Mouse (Mus musculus): ENCODE results near the gene Cnpy2. TPM values are rescaled to one million over a fixed set of nuclear protein-coding genes. Genes with fewer than 3 reads are reported as not detected.
"Not testable (repeated sequence)": the region's sequence is repeated elsewhere in the genome, so short reads cannot be mapped to it uniquely, and the experiment has no call there.

Gene Cnpy2
- total RNA-seq (2022) = 10 to 100 TPM; 69.2 to 89.4 (median 82.4) TPM

GRCm38 (mm10) chr10:128322141-128323108 lies at the start of gene Cnpy2:
Gene Cnpy2 (plus strand): TSS chr10:128322459.
- DNase-seq (ENCODE audit: low spot score in 2 of 2) = peak; percentile 82 to 84

GRCm38 (mm10) chr10:128272819-128273439 lies 49.3 kb upstream of the Cnpy2 start:
- DNase-seq (ENCODE audit: low spot score in 2 of 2) = not testable (repeated sequence)

DNA sequence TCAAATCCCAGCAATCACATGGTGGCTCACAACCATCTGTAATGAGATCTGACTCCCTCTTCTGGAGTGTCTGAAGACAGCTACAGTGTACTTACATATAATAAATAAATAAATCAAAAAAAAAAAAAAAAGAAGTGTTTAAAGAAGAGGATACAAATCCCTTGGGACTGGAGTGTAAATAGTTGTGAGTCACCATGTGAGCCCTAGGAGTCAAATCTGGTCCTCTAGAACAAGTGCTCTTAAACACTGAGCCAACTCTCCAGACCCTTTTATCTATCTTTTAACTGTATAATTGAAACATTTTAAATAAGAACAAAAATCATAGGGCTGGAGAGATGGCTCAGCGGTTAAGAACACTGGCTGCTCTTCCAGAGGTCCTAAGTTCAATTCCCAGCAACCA lies 46.9 kb upstream of the Cnpy2 start:
- DNase-seq (ENCODE audit: low spot score in 2 of 2) = not testable (repeated sequence)

DNA sequence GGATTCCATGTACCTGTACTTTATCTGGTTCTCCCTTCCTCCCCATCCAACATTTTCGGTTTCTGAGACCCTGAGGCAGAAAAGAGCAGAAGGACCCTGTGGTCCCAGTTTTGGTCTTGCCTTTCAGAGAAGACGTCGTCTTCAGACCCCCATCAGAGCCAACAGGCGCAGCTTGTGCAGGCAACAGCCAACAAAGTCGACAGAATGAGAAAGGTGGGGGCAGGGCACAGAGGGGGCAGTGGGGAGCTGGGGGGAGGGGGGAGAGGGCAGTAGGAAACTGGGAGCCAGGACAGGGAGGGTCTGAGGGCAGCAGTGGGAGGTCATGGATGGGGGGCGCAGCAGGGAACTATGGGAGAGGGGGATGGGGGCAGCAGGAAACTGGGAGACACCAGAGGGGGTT lies 44.1 kb upstream of the Cnpy2 start:
- DNase-seq (ENCODE audit: low spot score in 2 of 2) = no peak

- DNase-seq (ENCODE audit: low spot score in 2 of 2) = no peak
Observed at GRCm38 (mm10) chr10:128280943-128281342, 41.3 kb upstream of the Cnpy2 start.

- no peak for DNase-seq (ENCODE audit: low spot score in 2 of 2)
Observed at GRCm38 (mm10) chr10:128281682-128282081, 40.6 kb upstream of the Cnpy2 start.

DNA sequence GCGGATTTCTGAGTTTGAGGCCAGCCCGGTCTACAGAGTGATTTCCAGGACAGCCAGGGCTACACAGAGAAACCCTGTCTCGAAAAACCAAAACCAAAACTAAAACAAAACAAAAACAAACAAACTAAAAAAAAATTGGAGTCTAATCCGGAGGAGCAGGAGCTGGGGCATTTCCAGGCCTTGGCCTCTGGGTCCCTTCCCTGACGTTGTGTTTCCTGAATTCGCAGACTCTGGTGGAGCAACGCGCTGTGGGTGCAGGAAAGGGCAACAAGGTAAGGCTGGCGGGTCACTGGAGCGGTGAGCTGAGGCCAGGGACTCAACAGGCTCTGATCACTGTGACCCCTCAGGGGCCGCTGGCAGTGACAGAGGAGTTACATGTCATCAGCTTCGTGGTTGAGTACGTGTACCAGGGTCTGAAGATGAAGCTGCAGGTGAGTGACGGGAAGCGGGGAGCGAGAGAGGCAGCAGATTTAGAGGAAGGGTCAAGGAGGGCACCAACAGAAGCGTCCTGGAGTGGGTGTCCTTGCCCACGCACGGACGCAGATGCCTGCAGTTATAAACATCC lies 39.3 kb upstream of the Cnpy2 start:
- DNase-seq (ENCODE audit: low spot score in 2 of 2) = no peak

DNA sequence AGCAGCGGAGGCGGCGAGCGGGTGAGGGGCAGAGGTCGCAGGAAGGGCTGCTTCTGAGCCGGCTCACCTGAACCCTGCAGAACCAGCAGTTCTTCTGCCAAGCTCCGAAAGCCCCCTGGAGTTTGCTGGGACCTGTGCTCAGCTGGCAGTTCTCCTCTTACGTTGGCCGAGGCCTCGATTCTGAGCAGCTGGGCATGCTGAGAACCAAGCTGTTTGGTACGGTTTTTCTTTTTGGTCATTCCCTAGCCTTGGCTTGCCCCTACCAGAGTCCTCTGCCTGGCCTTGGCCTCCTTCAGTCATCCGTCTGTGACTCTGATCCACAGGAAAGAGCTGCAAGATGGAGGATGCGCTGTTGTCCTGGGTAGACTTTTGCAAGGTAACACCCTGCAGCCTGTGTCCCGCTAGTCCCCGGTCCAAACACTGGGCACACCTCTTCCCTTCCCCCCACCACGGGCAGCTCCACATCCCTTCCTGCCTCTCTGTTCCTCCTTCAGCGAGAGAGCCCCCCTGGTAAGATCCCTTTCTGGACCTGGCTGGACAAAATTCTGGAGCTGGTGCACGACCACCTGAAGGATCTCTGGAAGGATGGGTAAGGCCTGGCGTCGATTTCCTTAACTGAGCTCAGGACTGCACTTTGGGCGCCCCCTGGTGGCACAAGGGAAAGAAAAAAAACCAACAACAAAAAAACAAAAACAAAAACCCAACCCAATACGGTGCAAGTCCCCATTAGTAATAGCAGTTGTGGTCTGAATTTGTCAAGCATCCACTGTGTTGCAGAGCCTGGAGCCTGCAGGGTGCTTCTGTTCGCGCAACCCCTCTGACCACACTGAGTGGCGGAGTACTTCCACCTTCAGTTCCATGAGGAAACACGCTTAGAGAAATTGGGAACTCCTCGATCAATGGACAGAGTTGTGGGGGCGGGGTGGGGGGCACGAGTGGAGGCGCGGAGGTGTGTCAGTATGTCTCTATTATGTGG lies 38.4 kb upstream of the Cnpy2 start:
- peak in 1 of 2 experiments; percentile 56 for DNase-seq (ENCODE audit: low spot score in 2 of 2)

GRCm38 (mm10) chr10:128290594-128290993 lies 31.7 kb upstream of the Cnpy2 start:
- not testable (repeated sequence) for DNase-seq (ENCODE audit: low spot score in 2 of 2)

DNA sequence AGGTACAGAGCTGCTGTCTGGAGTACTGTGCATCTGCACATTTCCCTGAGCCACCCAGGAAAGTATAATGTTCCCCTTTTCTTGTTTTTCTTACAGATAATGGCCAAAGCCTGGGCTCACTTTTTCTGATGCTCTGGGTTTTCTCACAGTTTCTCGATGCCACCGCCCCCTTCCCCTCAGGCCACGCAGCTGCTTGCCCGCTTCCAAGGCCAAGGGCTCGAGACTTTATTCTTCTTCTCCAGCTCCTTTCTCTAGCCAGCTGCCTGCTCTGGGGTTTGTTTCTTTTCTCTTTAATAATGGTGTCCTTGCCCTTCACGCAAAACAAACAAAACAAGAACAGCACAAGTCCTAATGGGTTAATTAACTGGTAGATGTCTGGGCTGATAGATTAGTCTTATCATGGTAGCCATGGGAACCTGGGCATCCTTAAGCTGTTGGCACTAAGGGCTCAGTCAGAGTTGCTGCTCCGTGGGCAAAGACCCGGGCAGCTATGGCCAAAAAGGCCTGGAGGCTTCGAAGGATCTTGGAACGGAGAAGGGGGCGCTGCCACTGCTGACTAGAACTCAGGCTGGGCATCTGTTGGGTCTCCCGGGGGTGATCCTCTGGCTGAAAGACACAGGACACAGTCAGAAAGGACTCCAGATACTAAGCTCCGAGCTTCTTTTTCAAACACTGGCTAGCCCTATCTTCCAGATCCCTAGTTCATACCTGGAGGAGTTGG lies 25.7 kb upstream of the Cnpy2 start:
- DNase-seq (ENCODE audit: low spot score in 2 of 2) = no peak

DNA sequence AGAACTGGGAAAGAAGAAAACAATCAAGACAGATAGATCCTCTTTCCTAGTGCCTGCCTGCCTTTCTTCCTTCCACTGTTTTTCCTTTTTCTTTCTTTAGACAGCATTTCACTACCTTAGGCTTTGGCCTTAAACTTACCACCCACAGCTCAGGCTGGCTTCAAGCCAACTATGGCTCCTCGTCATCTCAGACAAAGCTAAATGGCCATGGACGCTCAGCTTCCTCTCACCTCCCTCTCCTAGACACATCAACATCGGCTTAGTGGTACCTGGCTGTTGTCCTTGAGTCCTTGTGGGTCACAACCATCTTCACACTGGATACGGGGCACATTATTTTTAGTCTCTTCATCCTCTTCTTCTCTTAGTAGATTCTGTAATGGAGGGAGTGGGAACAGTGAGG lies 25.0 kb upstream of the Cnpy2 start:
- DNase-seq (ENCODE audit: low spot score in 2 of 2) = no peak

- DNase-seq (ENCODE audit: low spot score in 2 of 2) = no peak
Observed at GRCm38 (mm10) chr10:128297622-128298021, 24.6 kb upstream of the Cnpy2 start.

DNA sequence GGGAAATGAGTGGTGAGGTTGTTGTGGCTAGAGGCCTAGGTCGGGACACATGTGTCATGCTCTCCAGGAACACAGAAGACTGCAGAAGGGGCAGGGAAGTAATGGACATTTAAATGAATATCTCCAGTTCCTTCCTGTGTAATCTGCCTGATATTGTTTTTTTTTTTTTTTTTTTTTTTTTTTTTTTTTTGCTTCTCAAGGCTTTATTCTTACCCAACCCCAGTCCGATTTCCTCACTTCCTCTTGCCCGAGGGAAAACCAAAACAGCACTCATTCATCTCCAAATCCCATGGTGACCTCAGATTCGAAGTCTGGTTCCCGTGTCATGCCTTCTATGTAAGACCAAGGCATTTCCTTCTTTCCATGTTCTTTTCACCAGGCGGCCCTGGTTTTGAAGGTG lies 24.0 kb upstream of the Cnpy2 start:
- no peak for DNase-seq (ENCODE audit: low spot score in 2 of 2)

DNA sequence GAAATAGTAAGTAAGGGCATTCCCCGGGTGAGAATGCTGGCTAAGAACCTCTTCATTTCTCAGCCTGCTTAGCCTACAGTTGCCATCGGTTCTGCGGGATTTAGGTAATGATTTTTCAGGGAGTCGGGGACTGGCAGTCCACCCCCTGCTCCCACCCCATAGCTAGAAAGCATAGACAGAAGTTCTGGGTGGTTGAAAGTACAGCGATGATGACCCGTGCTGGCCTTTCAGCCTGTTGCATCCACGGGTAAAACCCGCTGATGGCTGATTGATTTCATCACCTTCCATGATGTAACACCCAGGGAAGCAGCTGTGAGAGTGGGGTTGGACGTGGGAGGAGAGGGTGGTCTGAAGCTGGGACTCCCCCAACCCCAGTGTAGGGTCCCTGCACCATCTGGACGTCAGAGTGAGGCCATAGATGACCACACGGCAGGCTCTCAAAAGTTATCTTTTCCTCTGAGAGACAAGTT lies 23.5 kb upstream of the Cnpy2 start, which contains the start of gene Il23a:
Gene Il23a, minus strand, starts transcription at position 51 of the 470 bp plus-strand sequence.
- no peak for DNase-seq (ENCODE audit: low spot score in 2 of 2)

- no peak for DNase-seq (ENCODE audit: low spot score in 2 of 2)
Observed at GRCm38 (mm10) chr10:128302357-128302756, 19.9 kb upstream of the Cnpy2 start.

- no peak for DNase-seq (ENCODE audit: low spot score in 2 of 2)
Observed at GRCm38 (mm10) chr10:128302785-128303125, 19.5 kb upstream of the Cnpy2 start.

DNA sequence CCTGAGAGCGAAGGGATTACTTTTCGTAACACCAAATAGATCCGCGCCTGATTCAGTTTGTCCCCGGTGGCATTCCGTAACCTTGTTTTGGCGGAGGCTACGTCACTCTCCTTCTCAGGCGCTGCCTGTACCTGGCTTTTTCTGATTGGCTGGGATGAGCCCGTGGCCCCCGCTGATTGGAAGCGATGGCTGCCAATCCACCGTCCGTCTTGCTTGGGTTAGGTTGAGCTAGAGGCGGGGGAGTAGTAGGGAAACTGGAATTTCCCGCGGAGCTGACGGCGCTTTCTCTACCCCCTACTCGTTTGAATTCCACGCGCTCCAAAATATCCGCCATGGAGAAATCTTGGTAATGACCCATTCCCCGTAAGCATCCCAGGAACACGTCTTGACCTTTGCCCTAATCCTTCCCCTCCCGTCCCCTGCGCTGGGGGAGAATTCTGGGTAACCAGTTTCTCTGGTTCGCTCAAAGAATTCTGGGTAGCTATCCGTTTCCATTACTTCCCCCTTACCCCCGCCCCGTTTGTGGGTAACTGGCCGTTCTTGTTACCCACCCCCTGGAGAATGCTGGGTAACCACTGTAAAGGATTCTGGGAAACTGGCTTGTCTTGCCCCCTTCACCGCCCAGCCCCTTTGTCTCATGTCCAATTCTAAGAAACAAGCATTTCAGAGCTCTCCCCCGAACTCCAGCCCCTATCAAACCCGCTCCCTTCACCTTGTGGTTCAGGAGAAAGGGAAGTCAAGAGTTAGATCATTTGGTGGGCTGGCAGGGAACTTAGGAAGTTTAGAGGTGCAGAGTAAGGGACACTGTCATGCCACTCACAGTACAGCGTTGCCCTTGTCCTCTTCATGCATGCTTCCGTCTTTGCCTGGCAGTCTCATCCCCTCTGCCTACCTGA lies 18.9 kb upstream of the Cnpy2 start, which contains the start of gene Pan2:
Gene Pan2, plus strand, starts transcription at position 210 of the 896 bp plus-strand sequence.
- peak; percentile 100 for DNase-seq (ENCODE audit: low spot score in 2 of 2)

DNA sequence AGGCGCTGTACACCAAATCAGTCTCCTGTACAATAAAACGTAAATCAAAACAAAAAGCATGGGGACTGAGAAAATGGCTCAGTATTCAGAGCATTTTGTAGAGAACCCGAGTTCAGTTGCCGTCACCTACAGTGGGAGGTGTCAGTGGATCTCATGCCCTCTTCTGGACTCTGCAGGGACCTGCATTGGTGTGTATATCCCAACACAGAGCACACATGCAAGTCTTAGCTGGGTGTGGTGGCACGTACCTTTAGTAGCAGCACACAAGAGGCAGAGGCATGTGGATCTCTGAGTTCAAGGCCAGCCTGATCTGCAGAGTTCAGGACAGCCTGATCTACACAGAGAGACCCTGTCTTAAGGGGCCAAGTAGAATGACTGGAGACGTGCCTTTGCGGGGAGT lies 12.6 kb upstream of the Cnpy2 start:
- DNase-seq (ENCODE audit: low spot score in 2 of 2) = no peak

DNA sequence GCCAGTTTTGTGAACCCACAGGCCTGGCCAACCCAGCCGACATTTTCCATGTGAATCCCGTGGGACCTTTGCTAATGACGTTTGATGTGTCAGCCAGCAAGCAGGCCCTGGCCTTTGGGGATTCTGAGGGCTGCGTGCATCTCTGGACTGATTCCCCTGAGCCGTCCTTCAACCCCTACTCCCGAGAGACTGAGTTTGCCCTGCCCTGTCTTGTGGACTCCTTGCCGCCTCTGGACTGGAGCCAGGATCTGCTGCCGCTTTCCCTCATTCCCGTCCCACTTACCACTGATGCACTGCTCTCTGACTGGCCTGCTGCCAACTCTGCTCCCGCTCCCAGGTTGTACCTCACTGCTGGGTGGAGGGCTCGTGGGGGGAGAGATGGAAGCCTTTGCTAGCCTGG lies 12.1 kb upstream of the Cnpy2 start:
- no peak for DNase-seq (ENCODE audit: low spot score in 2 of 2)
